Mouse (Mus musculus) kidney, adult 2 months (tissue): Measurements from ENCODE around the gene Agtr1a.

Source experiments
- CTCF ChIP-seq: fragments of 200-500 bp; conservative IDR thresholded peaks from 2 replicates; pipeline ENCODE4 v1.5.1; 2011; ENCODE audit warnings: low read depth, mild to moderate bottlenecking, control low read depth, low read length, moderate library complexity, mixed read lengths; ENCODE audit not compliant: insufficient read depth, insufficient read length
- POLR2A ChIP-seq: fragments of 200-500 bp; IDR thresholded peaks from one replicate; pipeline ENCODE4 v1.6.1; 2011; ENCODE audit warnings: low read depth, low read length, control low read depth

- no peak for TF ChIP-seq CTCF
- no peak for TF ChIP-seq POLR2A
Observed at GRCm38 (mm10) chr13:30355979-30356378, 19.7 kb downstream of the Agtr1a start.
